Mouse (Mus musculus): ENCODE data around the gene Rdh5.

Rdh5 gene

GRCm38 (mm10) chr10:128904812-128905211 is 17.9 kb downstream of the Rdh5 start:
- DNase-seq (ENCODE audit: low read depth, low spot score): no peak

- no peak for DNase-seq (ENCODE audit: low read depth, low spot score)
Observed at GRCm38 (mm10) chr10:128902409-128902988, 20.2 kb downstream of the Rdh5 start.

- no peak for DNase-seq (ENCODE audit: low read depth, low spot score)
Observed at GRCm38 (mm10) chr10:128901409-128901808, 21.3 kb downstream of the Rdh5 start.

- DNase-seq (ENCODE audit: low read depth, low spot score): no peak
Observed at GRCm38 (mm10) chr10:128900698-128901097, 22.0 kb downstream of the Rdh5 start, which contains the start of gene Cd63. TSS of gene Cd63 (plus strand) at chr10:128900989.

- DNase-seq (ENCODE audit: low read depth, low spot score): no peak
Observed at GRCm38 (mm10) chr10:128899759-128900490, 22.8 kb downstream of the Rdh5 start.

- DNase-seq (ENCODE audit: low read depth, low spot score): no peak
Observed at GRCm38 (mm10) chr10:128897501-128897900, 25.2 kb downstream of the Rdh5 start.

- DNase-seq (ENCODE audit: low read depth, low spot score): no peak
Observed at GRCm38 (mm10) chr10:128896807-128897206, 25.9 kb downstream of the Rdh5 start.

- no peak for DNase-seq (ENCODE audit: low read depth, low spot score)
Observed at GRCm38 (mm10) chr10:128895952-128896693, 26.6 kb downstream of the Rdh5 start.

GRCm38 (mm10) chr10:128895437-128895836 is 27.3 kb downstream of the Rdh5 start:
- peak; percentile 56 for DNase-seq (ENCODE audit: low read depth, low spot score)

- no peak for DNase-seq (ENCODE audit: low read depth, low spot score)
Observed at GRCm38 (mm10) chr10:128892246-128892645, 30.4 kb downstream of the Rdh5 start.

GRCm38 (mm10) chr10:128891296-128892094 is 31.2 kb downstream of the Rdh5 start, which contains the start of gene Gdf11:
TSS of gene Gdf11 (minus strand) at chr10:128891718.
- no peak for DNase-seq (ENCODE audit: low read depth, low spot score)

- DNase-seq (ENCODE audit: low read depth, low spot score): no peak
Observed at GRCm38 (mm10) chr10:128890383-128891295, 32.0 kb downstream of the Rdh5 start.

- DNase-seq (ENCODE audit: low read depth, low spot score): no peak
Observed at GRCm38 (mm10) chr10:128889846-128890245, 32.8 kb downstream of the Rdh5 start.

GRCm38 (mm10) chr10:128888941-128889827 is 33.5 kb downstream of the Rdh5 start:
- DNase-seq (ENCODE audit: low read depth, low spot score): no peak

GRCm38 (mm10) chr10:128882067-128882466 is 40.6 kb downstream of the Rdh5 start:
- no peak for DNase-seq (ENCODE audit: low read depth, low spot score)

GRCm38 (mm10) chr10:128878811-128879210 is 43.9 kb downstream of the Rdh5 start:
- no peak for DNase-seq (ENCODE audit: low read depth, low spot score)

- DNase-seq (ENCODE audit: low read depth, low spot score): no peak
Observed at GRCm38 (mm10) chr10:128878291-128878690, 44.4 kb downstream of the Rdh5 start.

GRCm38 (mm10) chr10:128870341-128870740 is 52.3 kb downstream of the Rdh5 start:
- no peak for DNase-seq (ENCODE audit: low read depth, low spot score)

- no peak for DNase-seq (ENCODE audit: low read depth, low spot score)
Observed at GRCm38 (mm10) chr10:128866518-128866917, 56.2 kb downstream of the Rdh5 start.

GRCm38 (mm10) chr10:128866042-128866441 is 56.6 kb downstream of the Rdh5 start:
- no peak for DNase-seq (ENCODE audit: low read depth, low spot score)

All from c-Kit-negative CD71-positive TER-119-positive erythroid progenitor cells, embryonic 14.5 days (primary cell).